Mouse (Mus musculus) spleen, adult 18-20 months (tissue): Measurements from ENCODE around the gene Hist1h2ae.
"Not testable (repeated sequence)": the region's sequence is repeated elsewhere in the genome, so short reads cannot be mapped to it uniquely, and the experiment has no call there.

ENCODE experiments used
- DNase-seq, 2 experiments: peaks; one replicate each; pipeline ENCODE4 v3.0.0; 2022; ENCODE audit warnings: mixed read lengths in 2 of 2

Gene Hist1h2ae

GRCm38 (mm10) chr13:23561883-23562659 lies 8.9 kb downstream of the Hist1h2ae start, which contains the start of gene Hist1h3e:
Gene Hist1h3e (minus strand): TSS chr13:23562369.
- DNase-seq: peak; percentile 84 to 86

DNA sequence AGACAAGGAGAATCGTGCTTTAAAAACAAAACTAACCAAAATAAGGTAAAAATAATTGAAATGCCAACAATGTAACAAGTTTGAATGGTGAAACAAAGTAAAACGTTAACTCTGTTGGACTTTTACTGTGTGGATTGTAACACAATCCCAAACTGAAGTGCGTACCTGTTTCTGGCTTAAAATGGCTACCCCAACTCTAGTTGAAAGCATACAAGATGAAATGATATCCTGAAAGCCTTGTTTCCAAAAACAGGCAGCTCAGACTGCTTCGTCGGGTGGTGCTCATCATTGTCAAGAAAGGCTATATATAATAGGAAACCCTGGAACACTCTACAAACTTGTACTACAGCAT lies 9.5 kb downstream of the Hist1h2ae start:
- DNase-seq: not testable (repeated sequence)

- not testable (repeated sequence) for DNase-seq
Observed at GRCm38 (mm10) chr13:23560699-23561098, 10.3 kb downstream of the Hist1h2ae start.

GRCm38 (mm10) chr13:23556906-23557305 lies 14.1 kb downstream of the Hist1h2ae start:
- no peak for DNase-seq

DNA sequence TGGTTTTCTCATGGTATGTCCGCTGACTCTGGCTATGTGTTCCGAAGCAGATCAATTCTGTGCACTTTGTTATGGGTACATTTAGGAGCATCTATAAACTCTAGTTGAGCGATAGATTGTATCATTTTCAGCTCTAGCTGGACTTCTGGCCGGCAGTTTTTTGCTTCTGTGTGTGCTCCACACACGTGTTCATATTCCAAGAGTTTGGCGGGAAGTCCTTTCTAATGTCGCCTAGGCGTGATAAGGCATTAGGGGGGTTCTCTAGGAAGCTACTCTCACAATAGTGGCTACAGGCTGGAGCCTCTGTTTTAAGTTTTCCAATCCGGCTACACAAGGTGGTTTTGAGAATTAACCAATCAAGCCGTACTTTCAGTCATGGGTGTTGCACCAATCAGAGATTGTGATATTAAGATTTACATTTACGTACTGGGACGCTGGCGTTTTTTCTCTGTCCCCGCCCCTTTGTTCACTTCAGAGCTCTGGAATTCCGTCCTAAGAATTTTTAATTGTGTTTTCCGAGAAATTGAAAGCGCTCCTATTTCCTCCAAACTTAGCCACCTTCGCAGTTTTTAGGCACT lies 15.1 kb downstream of the Hist1h2ae start:
- no peak for DNase-seq

DNA sequence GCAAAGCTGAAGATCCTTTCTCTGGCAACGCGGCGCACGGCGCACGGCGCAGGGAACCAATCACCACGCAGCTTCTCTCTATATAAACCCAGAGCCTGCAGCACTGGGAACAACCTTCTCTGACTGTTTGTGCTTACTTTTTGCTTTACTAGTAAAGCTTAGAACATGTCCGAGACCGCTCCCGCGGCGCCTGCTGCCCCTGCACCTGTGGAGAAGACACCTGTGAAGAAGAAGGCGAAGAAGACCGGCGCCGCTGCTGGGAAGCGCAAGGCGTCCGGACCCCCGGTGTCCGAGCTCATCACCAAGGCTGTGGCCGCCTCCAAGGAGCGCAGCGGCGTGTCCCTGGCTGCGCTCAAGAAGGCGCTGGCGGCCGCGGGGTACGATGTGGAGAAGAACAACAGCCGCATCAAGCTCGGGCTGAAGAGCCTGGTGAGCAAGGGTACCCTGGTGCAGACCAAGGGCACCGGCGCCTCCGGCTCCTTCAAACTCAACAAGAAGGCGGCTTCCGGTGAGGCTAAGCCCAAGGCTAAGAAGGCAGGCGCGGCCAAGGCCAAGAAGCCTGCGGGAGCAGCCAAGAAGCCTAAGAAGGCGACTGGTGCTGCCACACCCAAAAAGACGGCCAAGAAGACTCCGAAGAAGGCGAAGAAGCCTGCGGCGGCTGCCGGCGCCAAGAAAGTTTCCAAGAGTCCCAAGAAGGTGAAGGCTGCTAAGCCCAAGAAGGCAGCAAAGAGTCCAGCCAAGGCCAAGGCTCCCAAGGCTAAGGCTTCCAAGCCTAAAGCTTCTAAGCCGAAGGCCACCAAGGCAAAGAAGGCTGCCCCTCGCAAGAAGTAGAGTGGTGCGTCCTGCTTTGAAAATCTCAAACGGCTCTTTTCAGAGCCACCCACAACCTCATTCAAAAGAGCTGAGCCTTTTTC lies 15.8 kb downstream of the Hist1h2ae start:
- peak; percentile 66 to 69 for DNase-seq

- DNase-seq: no peak
Observed at GRCm38 (mm10) chr13:23554393-23554792, 16.6 kb downstream of the Hist1h2ae start.

DNA sequence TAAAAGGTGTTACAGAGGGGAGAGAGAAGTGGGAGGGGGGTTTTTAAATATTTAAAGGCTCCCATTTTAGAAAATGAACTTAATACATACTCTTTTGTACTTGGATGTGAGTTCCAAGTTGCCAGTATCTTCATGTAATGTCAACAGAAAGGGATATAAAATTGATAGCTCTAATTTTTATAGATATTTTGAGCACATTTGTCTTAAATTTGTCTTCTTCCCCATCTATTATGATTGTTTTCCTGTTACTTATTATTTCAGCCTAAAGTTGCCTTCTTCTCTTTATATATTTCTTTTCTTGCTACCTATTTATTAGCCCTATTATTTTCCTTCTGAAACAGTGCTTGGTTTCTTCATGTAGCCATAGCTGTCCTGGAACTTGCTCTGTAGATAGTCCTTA lies 18.1 kb downstream of the Hist1h2ae start, which contains the start of gene Hist1h1d:
Hist1h1d (plus strand) TSS at position 301 of the 400 bp plus-strand sequence.
- no peak for DNase-seq

GRCm38 (mm10) chr13:23551931-23552914 lies 18.8 kb downstream of the Hist1h2ae start:
- DNase-seq: no peak

- DNase-seq: peak; percentile 60 to 65
Observed at GRCm38 (mm10) chr13:23551146-23551834, 19.7 kb downstream of the Hist1h2ae start, which contains the start of gene Hist1h4f. Gene Hist1h4f (minus strand): TSS chr13:23551648.

GRCm38 (mm10) chr13:23550761-23551145 lies 20.3 kb downstream of the Hist1h2ae start:
- no peak for DNase-seq

DNA sequence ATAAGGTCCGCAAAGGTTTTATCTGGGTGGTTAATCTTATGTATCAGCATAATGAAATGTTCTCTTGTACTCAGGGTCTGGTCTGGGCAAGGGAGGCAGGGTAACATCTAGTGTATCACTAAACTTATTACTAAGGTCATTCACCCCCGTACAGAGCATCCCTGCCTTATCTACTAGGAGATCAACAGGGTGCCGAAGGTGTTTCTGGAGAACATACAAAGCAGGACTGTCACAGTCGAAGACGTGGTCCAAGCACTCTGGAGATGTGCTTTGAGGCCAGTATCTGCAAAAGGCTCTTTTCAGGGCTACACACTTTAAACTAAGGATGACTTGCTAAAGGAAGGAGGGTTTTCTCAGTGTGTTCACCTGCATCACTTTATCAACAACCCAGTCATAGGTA lies 24.3 kb downstream of the Hist1h2ae start:
- no peak for DNase-seq

- not testable (repeated sequence) for DNase-seq
Observed at GRCm38 (mm10) chr13:23544787-23545120, 26.3 kb downstream of the Hist1h2ae start.

DNA sequence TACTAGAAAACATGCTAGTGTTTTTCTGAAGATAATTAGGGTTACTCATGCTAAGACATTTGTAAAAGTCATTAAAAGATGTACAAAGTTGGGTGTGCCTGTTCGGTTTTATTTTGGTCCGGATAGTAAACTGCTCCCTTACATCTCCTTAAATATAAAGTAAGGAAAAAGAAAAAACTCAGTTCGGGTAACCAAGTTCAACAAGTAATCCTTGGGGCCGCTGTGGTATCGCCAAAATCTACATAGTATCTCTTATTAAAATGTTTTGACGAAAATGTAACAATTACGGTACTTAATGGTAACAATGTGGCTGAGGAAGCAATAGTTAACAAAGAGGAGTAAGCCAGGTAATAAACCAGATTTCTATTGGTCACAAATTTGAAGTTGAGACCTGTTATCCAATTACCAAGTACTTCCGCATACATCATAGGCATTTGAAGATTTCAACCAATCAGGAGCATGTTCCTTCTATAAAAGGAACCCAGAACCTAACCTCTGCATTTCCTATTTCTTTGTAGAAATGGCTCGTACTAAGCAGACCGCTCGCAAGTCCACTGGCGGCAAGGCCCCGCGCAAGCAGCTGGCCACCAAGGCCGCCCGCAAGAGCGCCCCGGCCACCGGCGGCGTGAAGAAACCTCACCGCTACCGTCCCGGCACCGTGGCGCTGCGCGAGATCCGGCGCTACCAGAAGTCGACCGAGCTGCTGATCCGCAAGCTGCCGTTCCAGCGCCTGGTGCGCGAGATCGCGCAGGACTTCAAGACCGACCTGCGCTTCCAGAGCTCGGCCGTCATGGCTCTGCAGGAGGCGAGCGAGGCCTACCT lies 26.8 kb downstream of the Hist1h2ae start, which contains the start of gene Hist1h3f:
Hist1h3f (plus strand) TSS at position 88 of the 822 bp plus-strand sequence.
- peak; percentile 52 to 66 for DNase-seq

DNA sequence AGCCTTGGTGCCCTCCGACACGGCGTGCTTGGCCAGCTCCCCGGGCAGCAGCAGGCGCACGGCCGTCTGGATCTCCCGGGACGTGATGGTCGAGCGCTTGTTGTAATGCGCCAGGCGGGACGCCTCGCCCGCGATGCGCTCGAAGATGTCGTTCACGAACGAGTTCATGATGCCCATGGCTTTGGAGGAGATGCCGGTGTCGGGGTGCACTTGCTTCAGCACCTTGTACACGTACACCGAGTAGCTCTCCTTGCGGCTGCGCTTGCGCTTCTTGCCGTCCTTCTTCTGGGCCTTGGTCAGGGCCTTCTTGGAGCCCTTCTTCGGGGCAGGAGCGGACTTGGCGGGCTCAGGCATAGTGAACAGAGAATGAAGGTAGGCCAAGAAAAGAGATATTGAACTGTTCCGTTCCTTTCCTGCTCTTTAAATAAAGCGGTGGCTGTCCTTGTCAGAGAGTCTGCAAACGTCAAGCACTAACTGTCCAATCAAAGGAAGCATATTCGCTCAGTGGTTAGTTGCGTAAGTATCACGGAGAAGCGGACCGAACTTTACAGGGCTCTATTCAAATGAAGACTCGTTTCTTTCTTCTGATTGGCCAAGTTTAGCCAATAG lies 27.9 kb downstream of the Hist1h2ae start, which contains the start of gene Hist1h2bh:
Hist1h2bh (minus strand) TSS at position 394 of the 609 bp plus-strand sequence.
- DNase-seq: peak; percentile 42 to 53

DNA sequence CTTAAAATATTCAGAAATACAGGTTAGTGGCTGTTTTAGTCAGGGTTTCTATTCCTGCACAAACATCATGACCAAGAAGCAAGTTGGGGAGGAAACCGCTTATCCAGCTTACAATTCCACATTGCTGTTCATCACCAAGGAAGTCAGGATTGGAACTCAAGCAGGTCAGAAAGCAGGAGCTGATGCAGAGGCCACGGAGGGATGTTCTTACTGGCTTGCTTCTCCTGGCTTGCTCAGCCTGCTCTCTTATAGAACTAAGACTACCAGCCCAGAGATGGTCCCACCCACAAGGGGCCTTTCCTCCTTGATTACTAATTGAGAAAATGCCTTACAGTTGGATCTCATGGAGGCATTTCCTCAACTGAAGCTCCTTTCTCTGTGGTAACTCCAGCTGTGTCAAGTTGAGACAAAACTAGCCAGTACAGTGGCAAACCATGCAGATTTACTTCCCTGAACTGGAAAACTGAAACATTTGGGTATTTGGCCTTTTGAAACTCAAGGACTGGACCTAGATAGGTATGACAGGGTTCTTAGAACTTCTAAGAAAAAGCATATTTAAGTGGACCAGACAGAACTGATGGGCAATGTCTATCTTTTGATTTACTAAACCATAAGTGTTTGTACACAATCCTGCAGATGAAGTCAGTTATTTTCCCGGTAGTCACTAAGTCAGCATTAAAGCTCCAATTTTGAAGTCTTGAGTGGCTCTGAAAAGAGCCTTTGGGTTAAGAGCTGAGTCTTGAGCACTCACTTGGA lies 28.6 kb downstream of the Hist1h2ae start:
- DNase-seq: not testable (repeated sequence)

DNA sequence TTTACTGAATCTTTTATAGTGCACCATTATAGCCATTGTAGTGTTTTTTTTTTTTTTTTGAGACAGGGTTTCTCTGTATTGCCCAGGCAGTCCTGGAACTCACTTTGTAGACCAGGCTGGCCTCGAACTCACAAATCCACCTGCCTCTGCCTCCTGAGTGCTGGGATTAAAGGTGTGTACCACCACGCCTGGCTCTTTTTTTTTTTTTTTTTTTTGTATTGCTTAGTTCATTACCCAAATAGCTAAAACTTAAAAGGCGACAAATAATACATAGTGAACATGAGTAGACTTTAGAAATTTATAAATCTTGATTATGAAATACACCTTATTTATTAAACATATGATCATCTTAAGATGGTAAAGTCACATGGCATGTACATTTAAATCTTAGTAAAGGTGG lies 29.5 kb downstream of the Hist1h2ae start:
- DNase-seq: no peak

DNA sequence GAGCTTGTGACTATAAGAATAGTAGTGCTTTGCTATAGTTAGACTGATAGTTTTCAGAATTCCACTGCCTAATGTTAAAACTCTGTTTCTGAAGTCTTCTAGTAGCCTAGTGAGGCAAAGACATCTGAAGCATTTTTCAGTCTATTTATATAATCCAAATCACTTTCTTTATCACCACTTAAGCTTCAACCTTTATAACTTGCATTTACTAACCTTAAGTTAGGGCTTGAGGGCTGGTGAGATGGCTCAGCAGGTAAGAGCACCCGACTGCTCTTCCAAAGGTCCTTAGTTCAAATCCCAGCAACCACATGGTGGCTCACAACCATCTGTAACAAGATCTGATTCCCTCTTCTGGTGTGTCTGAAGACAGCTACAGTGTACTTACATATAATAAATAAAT lies 31.2 kb downstream of the Hist1h2ae start:
- not testable (repeated sequence) for DNase-seq

DNA sequence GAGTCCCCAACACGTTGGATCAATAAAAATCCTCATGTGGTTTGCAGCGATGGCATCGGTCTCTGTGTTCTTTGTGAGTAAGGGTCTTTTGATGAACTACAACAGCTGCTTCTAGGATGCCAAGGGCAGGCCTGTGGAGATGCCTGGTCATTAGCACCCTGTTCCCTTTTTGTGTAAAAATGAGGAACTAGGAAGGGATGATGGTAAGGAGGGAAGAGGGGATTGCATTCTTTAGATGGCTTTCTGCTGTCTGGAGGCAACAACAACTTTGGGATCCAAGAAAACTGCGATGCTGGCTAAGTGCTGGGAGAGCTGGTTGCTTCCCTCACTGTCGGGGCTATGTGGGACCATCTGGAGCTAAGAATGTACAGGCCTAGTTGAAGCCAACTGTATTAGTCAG lies 32.8 kb downstream of the Hist1h2ae start:
- DNase-seq: no peak
